Mouse (Mus musculus) heart, embryonic 12.5 days (tissue): Measurements from ENCODE around the gene Myef2. TPM values are rescaled to one million over a fixed set of nuclear protein-coding genes. Genes with fewer than 3 reads are reported as not detected.
A peak's percentile ranks its signal among the peaks of the same experiment; 100 is the strongest.

Experiments
- ATAC-seq: fragments of 200-750 bp; cut with Nextera tagmentation; 2 replicates; pipeline ENCODE4 v1.8.0; 2017; ENCODE audit warnings: moderate TSS enrichment, moderate library complexity; ENCODE audit not compliant: insufficient number of reproducible peaks, low FRiP score
- H3K27ac ChIP-seq: fragments of 300-500 bp; sonication (generic); 2 replicates; pipeline ENCODE4 v1.5.1; 2016; ENCODE audit warnings: mild to moderate bottlenecking, moderate library complexity; ENCODE audit not compliant: poor library complexity, severe bottlenecking
- H3K27me3 ChIP-seq: fragments of 300-500 bp; sonication (generic); replicated peaks from 2 replicates; pipeline ENCODE4 v1.6.1; 2016; ENCODE audit warnings: mild to moderate bottlenecking, moderate library complexity
- H3K36me3 ChIP-seq: fragments of 300-500 bp; sonication (generic); 2 replicates; pipeline ENCODE4 v1.6.1; 2016; ENCODE audit warnings: mild to moderate bottlenecking, moderate library complexity
- H3K4me1 ChIP-seq: fragments of 300-500 bp; sonication (generic); replicated peaks from 2 replicates; pipeline ENCODE4 v1.6.1; 2016; ENCODE audit warnings: mild to moderate bottlenecking
- H3K4me2 ChIP-seq: fragments of 300-500 bp; sonication (generic); 2 replicates; pipeline ENCODE4 v1.6.1; 2016; ENCODE audit warnings: mild to moderate bottlenecking, moderate library complexity
- H3K4me3 ChIP-seq: fragments of 300-500 bp; sonication (generic); 2 replicates; pipeline ENCODE4 v1.5.1; 2016; ENCODE audit warnings: mild to moderate bottlenecking
- H3K9ac ChIP-seq: fragments of 300-500 bp; sonication (generic); 2 replicates; pipeline ENCODE4 v1.6.1; 2016; ENCODE audit warnings: mild to moderate bottlenecking, moderate library complexity
- H3K9me3 ChIP-seq: fragments of 300-500 bp; sonication (generic); replicated peaks from 2 replicates; pipeline ENCODE4 v1.6.1; 2016; ENCODE audit warnings: mild to moderate bottlenecking, moderate library complexity
- WGBS: fragments of 180-500 bp; shearing (Covaris S2); methylation state at CpG from one replicate; pipeline ENCODE4 v1.1.7; 2016; 5-methylcytosine and 5-hydroxymethylcytosine counted together
- polyA plus RNA-seq: library from polyadenylated mRNA; unstranded; fragments of >200 nt; fragmentation: Nextera tagmentation; extraction: Ambion mirVana; gene quantifications from 2 replicates; pipeline ENCODE4 v1.2.1, GENCODE M21; 2016

Gene Myef2
- polyA plus RNA-seq = 90.4 and 90.5 TPM in 2 replicates

DNA sequence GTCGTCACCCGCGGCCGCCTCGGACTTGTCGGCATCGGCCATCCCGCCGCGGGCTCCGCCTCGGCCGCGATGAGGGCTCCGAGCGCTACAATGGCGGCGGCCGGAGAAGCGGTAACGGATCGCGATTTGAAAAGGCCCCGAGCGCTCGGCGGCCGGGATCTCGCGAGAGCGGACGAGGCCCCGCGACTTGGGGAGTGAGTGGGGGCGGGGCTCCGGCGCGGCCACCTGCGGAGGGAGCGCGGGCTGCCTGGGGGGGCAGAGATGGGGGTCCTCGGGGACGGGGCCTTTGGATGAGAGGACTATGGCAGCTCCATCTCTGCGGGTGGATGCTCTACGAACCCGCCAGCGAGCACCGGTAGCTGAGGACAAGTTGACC, at the start of gene Myef2:
Gene Myef2 (minus strand): TSS at position 185 of the 376 bp plus-strand sequence.
- Histone ChIP-seq H3K9me3 (no peaks in the 10 kb centered on the region), H3K36me3 (no peaks in the 10 kb centered on the region), H3K27ac (peak within 1 kb of the TSS; percentile 72), H3K4me2 (peak within 1 kb of the TSS; percentile 74), H3K27me3 (no peaks in the 10 kb centered on the region), H3K4me1 (peaks cover 27% of the 10 kb centered on the region), H3K4me3 (peak within 1 kb of the TSS; percentile 75), H3K9ac (peak within 1 kb of the TSS; percentile 91)
- WGBS = under 1% methylated on average over 38 of the region's 48 CpGs
- peak; percentile 91 for ATAC-seq

DNA sequence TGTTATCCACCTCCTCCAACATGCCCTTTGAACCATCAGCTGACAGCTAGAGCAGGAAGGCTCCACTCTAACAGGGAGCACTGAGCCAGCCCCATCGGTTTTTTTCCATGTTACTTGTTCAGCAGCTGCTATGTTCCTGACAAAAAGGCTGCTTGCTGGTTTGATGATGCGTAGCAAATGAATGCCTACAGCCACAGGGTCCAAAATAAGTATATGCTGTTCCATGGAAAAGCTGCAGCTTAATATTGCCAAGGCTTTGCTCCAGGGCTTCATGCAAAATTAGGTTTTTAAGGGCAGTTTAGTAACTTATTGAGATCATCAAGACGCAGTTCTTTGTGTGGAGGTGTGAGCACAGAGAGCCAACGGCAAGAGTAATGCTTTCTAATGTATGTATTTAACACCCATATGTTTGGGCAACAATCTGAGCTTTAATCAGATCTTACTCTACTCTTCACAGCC, 38.6 kb upstream of the Myef2 start:
- no peaks in the 10 kb centered on the region for H3K36me3 ChIP-seq
- H3K4me3 ChIP-seq = no peak overlapping the region
- no peaks in the 10 kb centered on the region for H3K9me3 ChIP-seq
- no peak for ATAC-seq
- H3K27ac ChIP-seq = no peak overlapping the region
- no peaks in the 10 kb centered on the region for H3K27me3 ChIP-seq
- no peak overlapping the region for H3K4me2 ChIP-seq
- H3K4me1 ChIP-seq = no peaks in the 10 kb centered on the region
- WGBS = 72% methylated on average over 4 of the region's 4 CpGs
- no peak overlapping the region for H3K9ac ChIP-seq

DNA sequence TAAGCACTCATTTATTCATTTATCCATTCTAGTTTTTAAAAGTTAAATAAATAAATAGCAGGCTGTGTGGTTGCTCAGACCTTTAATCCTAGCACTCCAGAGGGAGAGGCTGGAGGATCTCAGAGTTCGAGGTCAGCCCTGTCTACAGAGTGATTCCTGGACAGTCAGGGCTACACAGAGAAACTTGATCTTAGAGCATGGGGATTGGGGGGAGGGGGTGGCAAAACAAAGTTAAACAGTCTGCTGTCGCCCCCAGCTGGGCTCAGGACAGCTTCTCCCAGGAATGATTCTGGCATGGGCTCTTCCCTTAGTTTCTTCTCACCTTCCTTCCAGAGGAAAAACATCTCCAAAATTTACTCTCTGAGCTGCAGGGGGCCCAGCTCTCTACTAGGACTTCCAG, 32.0 kb upstream of the Myef2 start:
- no peak for ATAC-seq
- 10% methylated on average over 2 of the region's 2 CpGs for WGBS

DNA sequence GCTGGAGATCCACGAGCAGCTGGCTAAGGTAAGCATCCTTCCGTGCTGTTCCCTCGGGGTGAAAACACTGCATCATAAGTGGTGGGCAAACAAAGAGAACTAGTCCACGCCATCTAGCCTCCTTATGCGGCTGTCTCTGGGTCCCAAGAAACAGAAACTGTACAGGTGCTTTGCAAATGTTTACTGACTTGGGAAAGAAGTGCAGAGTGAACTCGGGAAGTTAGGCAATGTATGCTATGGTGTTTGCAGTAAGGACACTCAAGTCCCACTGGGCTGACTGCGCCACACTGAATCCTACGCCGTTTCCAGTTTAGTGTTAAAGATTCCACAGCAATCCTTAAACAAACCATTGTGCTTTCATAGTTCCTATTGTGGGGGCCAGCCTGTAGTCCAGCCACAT, 30.8 kb upstream of the Myef2 start:
- no peak for ATAC-seq
- no peaks in the 10 kb centered on the region for H3K36me3 ChIP-seq
- no peaks in the 10 kb centered on the region for H3K27me3 ChIP-seq
- no peaks in the 10 kb centered on the region for H3K9me3 ChIP-seq
- no peak overlapping the region for H3K4me2 ChIP-seq
- no peak overlapping the region for H3K27ac ChIP-seq
- H3K4me3 ChIP-seq = no peak overlapping the region
- H3K4me1 ChIP-seq = no peaks in the 10 kb centered on the region
- H3K9ac ChIP-seq = no peak overlapping the region
- 78% methylated on average over 9 of the region's 9 CpGs for WGBS

More for the DNA sequence above, 32.0 kb upstream of the Myef2 start:
- H3K4me1 ChIP-seq = no peaks in the 10 kb centered on the region
- H3K9me3 ChIP-seq = no peaks in the 10 kb centered on the region
- H3K4me2 ChIP-seq = no peak overlapping the region
- no peaks in the 10 kb centered on the region for H3K27me3 ChIP-seq
- H3K36me3 ChIP-seq = no peaks in the 10 kb centered on the region
- H3K9ac ChIP-seq = no peak overlapping the region
- no peak overlapping the region for H3K4me3 ChIP-seq
- H3K27ac ChIP-seq = no peak overlapping the region

DNA sequence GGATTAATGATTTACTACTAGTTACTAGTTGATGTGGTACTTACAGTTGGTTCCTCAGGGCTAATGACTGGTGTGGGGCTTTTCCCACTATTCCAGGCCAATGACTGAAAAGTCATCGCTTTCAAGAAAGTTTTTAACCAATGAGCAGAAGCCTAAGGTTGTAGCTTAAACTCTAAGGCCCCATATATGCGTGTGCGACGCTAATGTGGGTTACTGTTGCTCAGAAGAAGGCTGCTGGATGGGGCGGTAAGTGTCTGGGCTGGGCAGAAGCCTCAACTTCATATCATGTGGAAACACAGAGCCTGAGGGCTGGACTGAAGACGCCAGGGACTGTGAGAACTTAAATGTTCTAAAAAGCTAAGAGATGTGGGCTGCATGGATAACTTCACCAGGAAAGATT, 28.9 kb upstream of the Myef2 start, which contains the start of gene Slc12a1:
Gene Slc12a1 (plus strand): TSS at position 118 of the 400 bp plus-strand sequence.
- no peak within 1 kb of the TSS for H3K27ac ChIP-seq
- 78% methylated on average over 6 of the region's 6 CpGs for WGBS

DNA sequence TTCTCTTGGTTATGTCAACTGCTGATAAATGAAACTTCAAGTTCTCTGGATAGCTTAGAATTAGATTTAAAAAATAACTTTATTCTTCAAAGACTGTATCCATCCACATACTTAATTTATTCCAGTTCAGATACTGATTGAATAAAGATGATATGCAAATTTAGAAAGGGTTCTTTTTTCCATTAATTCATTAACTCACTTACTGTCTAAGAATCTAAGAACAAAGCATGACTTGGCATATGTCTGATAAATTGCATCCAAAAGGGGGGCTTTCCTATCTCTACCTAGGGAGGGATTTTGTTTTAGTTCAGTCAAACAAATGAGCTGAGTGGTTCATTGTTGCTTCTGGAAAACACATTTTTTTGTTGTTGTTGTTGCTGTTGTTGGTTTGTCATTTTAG, 18.9 kb upstream of the Myef2 start:
- Histone ChIP-seq H3K27me3 (no peaks in the 10 kb centered on the region; the same call in 1 of the 2 replicates), H3K9ac (no peak overlapping the region), H3K36me3 (no peaks in the 10 kb centered on the region), H3K4me2 (no peak overlapping the region), H3K4me1 (no peaks in the 10 kb centered on the region), H3K27ac (no peak overlapping the region), H3K9me3 (no peaks in the 10 kb centered on the region), H3K4me3 (no peak overlapping the region)
- no peak for ATAC-seq

More for the DNA sequence above, 28.9 kb upstream of the Myef2 start, which contains the start of gene Slc12a1:
- Histone ChIP-seq H3K4me1 (no peaks in the 10 kb centered on the region), H3K9me3 (no peaks in the 10 kb centered on the region), H3K4me2 (no peak within 1 kb of the TSS), H3K27me3 (no peaks in the 10 kb centered on the region), H3K4me3 (no peak within 1 kb of the TSS), H3K36me3 (no peaks in the 10 kb centered on the region), H3K9ac (no peak within 1 kb of the TSS)
- ATAC-seq = no peak

DNA sequence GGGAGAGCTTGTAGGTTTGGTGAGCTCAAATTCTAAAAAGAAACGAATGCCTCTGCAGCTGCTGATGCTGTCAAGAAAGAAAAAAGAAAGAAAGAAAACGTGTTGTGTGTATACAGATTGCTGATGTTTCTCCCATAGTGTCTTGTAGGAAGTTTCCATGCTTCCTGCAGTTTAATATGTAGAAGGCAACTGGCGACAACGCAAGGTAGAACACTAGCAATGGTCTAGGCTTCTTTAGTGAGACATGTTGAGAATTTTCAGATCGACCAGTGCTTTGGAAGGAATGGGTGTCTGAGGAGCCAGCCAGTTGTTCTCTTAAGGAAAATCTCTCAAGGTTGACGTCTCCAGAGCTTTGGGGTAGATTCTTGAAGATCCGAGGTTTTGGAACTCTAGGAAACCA, 13.4 kb upstream of the Myef2 start:
- Histone ChIP-seq H3K27ac (no peak overlapping the region), H3K4me2 (peak overlapping the region; percentile 86), H3K27me3 (no peaks in the 10 kb centered on the region; the same call in 1 of the 2 replicates), H3K36me3 (no peaks in the 10 kb centered on the region), H3K9ac (no peak overlapping the region), H3K9me3 (no peaks in the 10 kb centered on the region), H3K4me1 (peaks cover 7% of the 10 kb centered on the region; the same call in 1 of the 2 replicates), H3K4me3 (no peak overlapping the region)
- ATAC-seq = no peak
- WGBS = 32% methylated on average over 7 of the region's 7 CpGs

DNA sequence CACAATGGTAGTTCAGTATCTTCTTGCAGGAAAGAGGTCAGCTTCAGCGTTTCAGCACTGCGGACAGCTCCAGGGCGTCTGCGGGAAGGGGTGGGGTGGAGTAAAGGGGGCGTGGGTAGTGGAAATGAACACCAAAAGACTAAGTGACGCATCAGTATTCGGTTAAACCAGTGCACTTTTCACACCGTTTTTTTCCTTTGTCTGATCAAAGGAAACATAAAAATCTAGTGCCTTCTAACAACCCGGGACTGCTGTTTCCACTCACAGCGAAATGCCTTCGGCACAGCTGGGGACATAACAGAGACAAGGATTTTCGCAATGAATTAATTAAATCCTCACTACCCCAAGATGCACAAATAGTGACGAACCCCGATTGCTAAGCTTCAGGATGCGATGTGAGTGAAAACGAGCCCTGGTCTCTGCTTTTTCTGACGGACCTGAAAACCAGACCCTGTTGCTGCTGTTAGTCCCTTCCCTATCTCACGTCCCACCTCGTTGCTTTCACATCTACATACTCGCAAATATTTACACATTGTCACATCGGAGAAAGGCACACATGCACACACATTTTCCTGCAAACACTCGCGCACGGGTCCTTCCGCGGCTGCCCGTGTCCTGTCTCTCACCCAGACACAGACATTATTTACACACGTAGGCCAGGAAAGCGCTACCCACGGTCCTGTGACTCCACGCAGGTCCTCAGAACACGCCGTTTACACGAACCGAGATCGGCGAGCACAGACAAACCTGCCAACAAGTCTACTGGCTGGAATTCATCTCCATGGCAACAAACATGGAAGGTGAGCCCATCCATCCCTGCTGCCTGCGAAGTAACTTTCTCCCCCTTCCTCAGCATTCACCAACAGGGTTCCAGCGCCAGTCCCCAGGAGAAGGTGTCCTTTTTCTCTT, 12.7 kb upstream of the Myef2 start, which contains the start of gene Ctxn2:
Gene Ctxn2 (plus strand): TSS at position 790 of the 909 bp plus-strand sequence.
- H3K9me3 ChIP-seq = no peaks in the 10 kb centered on the region
- 0 out of 2 replicates have a peak within 1 kb of the TSS, but pooled peaks have one; percentile 46 for H3K9ac ChIP-seq
- H3K27me3 ChIP-seq = no peaks in the 10 kb centered on the region; the same call in 1 of the 2 replicates
- no peak within 1 kb of the TSS for H3K27ac ChIP-seq
- WGBS = 2% methylated on average over 39 of the region's 39 CpGs
- peaks cover 7% of the 10 kb centered on the region; the same call in 1 of the 2 replicates for H3K4me1 ChIP-seq
- ATAC-seq = no peak
- H3K36me3 ChIP-seq = no peaks in the 10 kb centered on the region
- H3K4me3 ChIP-seq = peak within 1 kb of the TSS; percentile 43
- peak within 1 kb of the TSS; percentile 86 for H3K4me2 ChIP-seq

DNA sequence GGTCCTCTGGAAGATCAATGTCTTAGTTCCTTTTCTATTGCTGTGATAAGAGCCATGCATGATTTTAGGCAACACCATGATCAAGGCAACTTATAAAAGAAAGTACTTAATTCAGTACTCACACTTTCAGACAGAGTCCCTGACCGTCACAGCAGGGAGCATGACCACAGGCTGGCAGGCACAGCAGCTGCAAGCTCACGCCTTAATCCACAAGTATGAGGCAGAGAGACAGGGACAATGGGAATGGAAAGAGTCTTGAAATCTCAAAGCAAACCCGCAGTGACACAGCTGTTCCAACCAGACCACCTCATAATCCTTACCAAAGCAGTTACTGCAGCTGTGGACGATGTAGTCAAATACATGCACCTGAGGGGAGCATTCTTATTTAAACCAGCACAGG, 10.7 kb upstream of the Myef2 start:
- WGBS = 30% methylated on average over 4 of the region's 4 CpGs
- H3K27me3 ChIP-seq = no peaks in the 10 kb centered on the region
- no peaks in the 10 kb centered on the region for H3K36me3 ChIP-seq
- no peaks in the 10 kb centered on the region for H3K9me3 ChIP-seq
- no peak overlapping the region for H3K4me3 ChIP-seq
- no peak overlapping the region for H3K4me2 ChIP-seq
- ATAC-seq = no peak
- no peak overlapping the region for H3K27ac ChIP-seq
- H3K9ac ChIP-seq = no peak overlapping the region
- H3K4me1 ChIP-seq = peaks cover 7% of the 10 kb centered on the region; the same call in 1 of the 2 replicates

DNA sequence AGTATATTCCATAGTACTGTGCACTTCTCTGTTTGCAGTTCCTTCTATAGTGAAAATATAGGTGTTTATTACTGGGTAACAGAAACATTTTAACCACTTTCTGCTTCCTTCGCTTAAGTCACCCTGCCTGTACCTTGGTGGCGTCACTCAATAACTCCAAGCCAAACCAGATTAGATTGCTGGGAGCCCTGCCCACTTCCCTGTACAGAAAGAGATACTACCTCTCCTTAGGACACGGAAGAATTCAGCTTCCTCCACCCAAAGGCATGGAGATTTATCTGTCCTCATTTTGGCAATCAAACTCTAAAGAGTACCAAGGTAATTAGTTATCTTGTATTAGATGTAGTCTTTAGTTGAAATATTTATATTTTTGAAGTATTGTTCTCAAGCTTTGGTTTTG, 3.3 kb upstream of the Myef2 start:
- WGBS = 32% methylated on average over 3 of the region's 3 CpGs
- ATAC-seq = no peak
- H3K27ac ChIP-seq = no peak overlapping the region
- no peak overlapping the region for H3K4me3 ChIP-seq
- no peak overlapping the region for H3K9ac ChIP-seq
- H3K36me3 ChIP-seq = no peaks in the 10 kb centered on the region
- no peaks in the 10 kb centered on the region for H3K27me3 ChIP-seq
- no peaks in the 10 kb centered on the region for H3K9me3 ChIP-seq
- H3K4me2 ChIP-seq = no peak overlapping the region
- H3K4me1 ChIP-seq = peaks cover 5% of the 10 kb centered on the region

DNA sequence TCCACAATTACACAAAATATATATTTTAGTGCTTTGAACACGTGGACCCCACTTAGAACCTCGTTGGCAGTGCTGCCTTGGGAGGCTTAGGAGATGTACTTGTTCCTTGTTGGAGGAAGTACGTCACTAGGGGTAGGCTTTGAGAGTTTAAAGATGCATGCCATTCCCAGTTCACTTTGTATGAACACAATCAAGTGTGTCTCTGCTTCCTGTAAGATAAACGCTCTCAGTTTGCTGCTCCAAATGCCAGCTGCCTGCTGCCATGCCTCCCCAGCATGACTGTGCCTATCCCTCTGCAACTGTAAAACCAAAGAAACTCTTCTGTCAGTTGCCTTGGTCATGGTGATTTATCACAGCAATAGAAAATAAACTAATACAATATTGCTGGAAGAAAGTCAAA, 2.4 kb upstream of the Myef2 start:
- Histone ChIP-seq H3K4me2 (no peak overlapping the region), H3K27me3 (no peaks in the 10 kb centered on the region), H3K4me1 (peaks cover 11% of the 10 kb centered on the region), H3K9me3 (no peaks in the 10 kb centered on the region), H3K36me3 (no peaks in the 10 kb centered on the region), H3K4me3 (no peak overlapping the region), H3K9ac (no peak overlapping the region), H3K27ac (no peak overlapping the region)
- WGBS = 31% methylated on average over 4 of the region's 4 CpGs
- ATAC-seq = no peak
